Mouse (Mus musculus) induced T-regulatory cell, adult 2 months (primary cell): ENCODE results near the gene Ugt2b1.
"Not testable (repeated sequence)": the region's sequence is repeated elsewhere in the genome, so short reads cannot be mapped to it uniquely, and the experiment has no call there.

Experiments
- DNase-seq: peaks from one replicate; pipeline ENCODE4 v3.0.0-alpha.2; 2012; ENCODE audit warnings: low read depth

Gene Ugt2b1

GRCm38 (mm10) chr5:86926426-86926825, at the start of gene Ugt2b1:
Gene Ugt2b1 (minus strand): TSS chr5:86926530.
- no peak for DNase-seq

DNA sequence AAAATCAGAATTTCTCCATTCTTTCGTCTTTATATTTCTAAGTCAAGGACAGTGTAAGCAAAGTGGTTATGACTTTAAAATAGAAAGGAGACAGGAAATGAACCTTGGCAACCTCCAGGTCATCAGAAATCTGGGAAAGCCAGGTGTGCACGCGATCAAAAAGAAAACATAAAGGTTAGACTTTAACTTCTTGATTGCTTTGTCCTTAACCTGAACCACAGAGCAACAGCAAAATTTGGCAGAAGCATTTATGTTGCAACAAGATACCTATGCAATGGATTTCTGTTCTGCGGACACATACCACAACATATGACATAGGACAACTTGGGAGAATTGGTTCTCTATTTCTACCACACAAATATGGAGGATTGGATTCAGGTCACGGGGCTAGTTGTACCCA, 40.9 kb upstream of the Ugt2b1 start:
- DNase-seq: not testable (repeated sequence)

DNA sequence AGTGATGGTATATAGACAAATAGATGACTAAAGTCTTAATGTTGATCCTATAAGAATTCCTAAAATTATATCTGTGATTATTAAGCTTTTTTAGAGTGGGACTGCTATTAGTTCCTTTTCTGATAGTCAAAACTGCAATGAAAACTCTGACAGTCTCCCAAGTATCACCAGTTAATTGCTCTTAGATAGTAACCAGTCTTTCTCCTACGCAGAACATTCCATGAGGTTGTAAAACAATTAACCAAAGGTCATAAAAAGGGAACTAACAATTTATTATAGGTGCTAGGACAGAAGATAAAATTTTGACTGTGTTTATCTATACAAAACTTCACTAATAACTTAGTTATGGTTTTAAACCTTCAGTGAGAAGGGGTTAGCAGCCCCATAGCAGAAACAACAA, 36.5 kb upstream of the Ugt2b1 start:
- not testable (repeated sequence) for DNase-seq

DNA sequence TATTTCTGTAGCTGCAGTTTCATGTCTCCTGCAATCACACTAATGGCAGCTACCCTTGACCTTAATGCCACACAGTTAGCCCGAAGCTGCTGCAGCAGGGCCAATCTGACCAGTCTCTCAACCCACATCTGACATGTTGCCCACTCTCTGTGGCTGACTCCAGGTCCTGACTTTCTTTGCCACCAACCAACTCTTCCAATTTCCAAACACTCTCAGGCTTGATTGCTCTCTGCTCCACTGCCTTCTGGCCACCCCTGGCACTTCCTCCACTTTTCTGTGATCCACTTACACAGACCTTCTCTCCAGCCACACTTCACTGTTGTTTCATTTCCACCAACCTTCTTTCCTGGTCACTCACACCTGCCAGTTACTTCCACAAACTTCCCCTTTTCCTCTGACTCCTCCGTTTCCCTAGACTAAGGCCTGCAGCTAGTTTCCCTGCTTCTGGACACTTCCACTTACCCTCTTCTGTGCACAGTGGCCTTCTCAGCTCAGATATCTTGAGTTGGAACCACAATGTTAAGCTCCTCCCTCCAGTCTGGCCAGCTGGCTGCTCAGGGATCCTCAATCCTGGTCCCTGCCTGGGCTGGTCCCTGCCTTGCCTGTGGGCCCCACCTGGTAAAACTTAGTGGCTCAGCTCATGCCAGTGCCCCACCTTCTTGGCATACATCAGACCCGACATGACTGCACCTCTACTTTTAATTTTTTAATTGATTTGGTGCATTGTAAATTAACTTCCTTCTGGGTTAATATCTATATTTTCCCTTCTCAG, 35.4 kb upstream of the Ugt2b1 start:
- no peak for DNase-seq

DNA sequence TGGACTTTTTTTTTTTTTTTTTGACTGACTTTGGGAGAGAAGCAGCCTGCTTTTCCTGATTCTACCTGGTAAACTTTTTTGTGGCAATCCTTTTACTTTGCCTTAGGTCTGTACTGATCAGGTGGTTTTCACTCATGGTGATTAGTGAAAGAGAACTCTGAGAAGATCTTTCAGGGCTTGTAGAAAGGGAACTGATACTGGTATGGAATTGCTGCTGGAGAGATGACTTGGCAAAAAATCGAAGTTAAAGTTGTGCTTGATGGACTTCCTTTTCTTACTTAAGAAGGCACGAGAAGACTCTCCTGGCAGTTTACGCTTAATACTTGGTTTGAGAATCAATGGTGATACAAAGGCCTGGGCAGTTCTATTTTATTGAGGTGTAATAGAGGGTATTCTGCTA, 34.2 kb upstream of the Ugt2b1 start:
- no peak for DNase-seq

DNA sequence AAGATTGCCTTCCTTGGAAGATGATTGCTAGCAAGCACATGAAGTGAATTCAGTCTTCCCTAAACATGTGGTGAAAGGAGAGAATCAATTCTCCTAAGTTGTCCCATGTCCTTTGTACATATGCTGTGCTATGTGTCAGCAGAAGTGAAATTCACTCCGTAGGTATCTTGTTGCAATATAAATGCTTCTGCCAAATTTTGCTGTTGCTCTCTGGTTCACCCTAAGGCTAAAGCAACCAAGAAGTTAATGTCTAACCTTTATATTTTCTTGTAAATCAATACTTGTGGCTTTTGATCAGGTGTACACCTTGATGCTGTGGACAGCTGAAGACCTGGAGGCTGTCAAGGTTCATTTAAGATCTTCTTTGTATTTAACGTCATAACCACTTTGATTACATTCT, 15.8 kb upstream of the Ugt2b1 start:
- no peak for DNase-seq

- no peak for DNase-seq
These were observed 5.6 kb downstream of the Ugt2b1 start for GRCm38 (mm10) chr5:86920661-86921233.

DNA sequence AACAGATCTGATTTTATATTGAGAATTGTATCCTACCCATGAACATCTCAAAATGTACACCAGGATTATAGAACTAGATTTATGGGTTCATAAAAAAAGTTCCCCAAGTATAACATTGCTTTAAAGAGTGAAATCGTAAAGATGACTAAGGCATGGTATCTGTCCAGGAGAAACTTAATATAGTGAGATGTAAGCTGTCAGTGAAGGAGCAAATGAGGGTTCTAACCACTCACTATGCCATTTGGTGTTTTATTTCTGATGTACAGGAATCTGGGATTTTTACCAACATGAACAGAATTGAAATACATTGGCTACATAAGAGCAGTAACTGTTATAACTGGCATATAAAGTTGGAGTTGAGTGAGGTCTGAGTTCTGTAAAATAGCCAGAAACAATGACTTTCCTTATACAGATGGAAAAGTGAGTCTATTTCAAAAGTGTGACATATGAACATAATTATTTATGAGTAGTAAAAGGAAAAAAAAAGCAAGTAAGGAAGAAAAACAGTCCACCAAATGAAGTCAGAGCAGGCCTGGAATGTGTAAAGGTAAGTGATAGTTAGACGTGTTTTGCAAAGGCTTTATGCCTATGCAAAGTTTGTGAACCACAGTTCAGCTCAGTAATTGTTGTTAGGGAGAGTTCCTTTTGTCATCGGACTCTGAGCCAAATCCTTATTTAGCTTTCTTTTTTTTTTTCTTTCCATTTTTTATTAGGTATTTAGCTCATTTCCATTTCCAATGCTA, 14.8 kb downstream of the Ugt2b1 start:
- no peak for DNase-seq

GRCm38 (mm10) chr5:86910770-86911169, 15.6 kb downstream of the Ugt2b1 start:
- DNase-seq: no peak

DNA sequence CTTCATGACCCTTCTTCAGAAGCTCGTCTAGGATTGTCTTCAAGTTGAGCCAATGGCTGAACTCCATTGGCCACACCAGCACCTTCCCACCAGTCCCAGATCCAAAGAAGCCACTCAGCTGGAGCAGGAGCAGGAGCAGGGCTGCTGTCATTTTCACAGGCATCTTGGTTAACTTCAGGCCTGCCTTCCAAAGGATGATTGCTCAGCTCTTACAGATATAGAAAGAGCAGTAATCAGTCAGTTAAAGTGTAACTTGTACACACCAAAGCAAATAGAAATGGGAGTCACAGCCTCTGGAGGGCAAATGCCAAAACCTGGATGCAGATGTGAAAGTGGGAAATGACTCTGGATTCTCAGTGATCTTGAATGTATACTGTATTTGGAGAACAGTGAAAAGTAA, 19.6 kb downstream of the Ugt2b1 start, which contains the start of gene Ugt2b34:
Ugt2b34 (minus strand) TSS at position 180 of the 400 bp plus-strand sequence.
- DNase-seq: no peak

- no peak for DNase-seq
These were observed 36.4 kb downstream of the Ugt2b1 start for GRCm38 (mm10) chr5:86889933-86890332.

- no peak for DNase-seq
These were observed 37.9 kb downstream of the Ugt2b1 start for GRCm38 (mm10) chr5:86888420-86888819.

DNA sequence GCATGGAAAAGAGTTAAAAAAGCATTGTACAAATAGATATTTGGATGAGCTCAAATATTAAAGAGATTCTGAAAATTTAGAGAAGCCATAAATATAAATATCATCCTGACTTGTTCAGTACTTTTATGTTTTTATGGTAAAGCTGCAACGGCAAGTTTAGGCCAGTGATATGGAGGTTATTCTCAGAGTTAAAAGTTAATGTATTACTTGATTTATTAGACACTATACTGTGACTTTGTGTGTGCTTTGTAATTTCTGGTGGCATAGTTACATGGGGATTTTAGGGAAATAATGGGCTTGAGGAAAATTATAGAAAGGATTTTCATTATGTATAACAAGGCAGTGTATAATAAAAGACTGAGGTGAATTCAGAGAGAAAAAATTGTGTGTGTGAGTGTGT, 39.2 kb downstream of the Ugt2b1 start:
- DNase-seq: no peak

DNA sequence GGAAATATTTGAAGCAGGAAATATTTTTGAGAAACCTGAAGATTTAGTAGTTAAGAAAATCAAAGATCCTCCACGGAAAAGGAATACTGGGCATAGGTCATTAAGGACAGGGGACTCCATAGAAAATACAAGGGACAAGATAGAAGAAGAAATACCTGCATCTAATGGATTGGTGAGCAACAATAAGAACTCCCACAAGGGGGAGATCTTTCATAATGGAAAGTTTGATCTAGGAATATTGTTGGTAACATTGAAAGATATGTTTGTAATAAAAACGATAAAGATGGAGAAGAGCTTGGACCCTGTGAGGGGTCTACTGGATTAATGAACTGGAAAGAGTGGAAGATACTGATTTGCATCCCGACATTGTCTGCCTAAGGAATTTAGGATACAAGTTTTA, 39.7 kb downstream of the Ugt2b1 start:
- DNase-seq: no peak

DNA sequence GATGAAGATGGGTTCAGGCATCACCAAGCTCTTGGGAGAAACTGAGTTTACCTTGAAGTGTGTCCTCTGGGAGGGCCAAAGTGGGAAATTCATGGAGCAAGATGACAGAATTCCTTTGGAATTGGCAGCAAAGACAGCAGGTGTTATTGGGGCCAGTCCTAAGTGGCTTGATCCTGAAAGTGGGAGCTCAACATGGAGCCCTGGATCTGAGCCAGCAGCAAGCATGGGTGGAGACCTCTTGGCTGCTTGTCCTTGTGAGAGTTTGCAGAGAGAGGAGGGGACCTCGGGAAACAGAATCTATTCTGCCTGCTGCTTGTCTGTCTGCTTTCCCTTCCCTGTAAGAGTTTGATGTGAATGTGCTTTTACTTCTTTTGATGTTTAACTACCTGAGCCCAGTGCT, 54.5 kb downstream of the Ugt2b1 start:
- DNase-seq: no peak
